Mouse (Mus musculus) brain, embryonic 14.5 days (tissue): ENCODE results near the gene Amh.

Experiments used
- CTCF ChIP-seq: fragments of 200-500 bp; IDR thresholded peaks from 2 replicates; pipeline ENCODE4 v1.5.1; 2012; ENCODE audit warnings: inconsistent platforms, mild to moderate bottlenecking, moderate library complexity, borderline replicate concordance; ENCODE audit not compliant: insufficient read depth, insufficient read length; ENCODE audit errors: extremely low read depth
- POLR2A ChIP-seq: fragments of 200-500 bp; IDR thresholded peaks from 2 replicates; pipeline ENCODE4 v1.6.1; 2012; ENCODE audit warnings: mild to moderate bottlenecking, inconsistent platforms, borderline replicate concordance; ENCODE audit not compliant: poor library complexity, insufficient read depth, insufficient read length, severe bottlenecking; ENCODE audit errors: extremely low read depth

GRCm38 (mm10) chr10:80774981-80775380 lies 30.1 kb upstream of the Amh start:
- TF ChIP-seq CTCF (no peak), POLR2A (no peak)
